Mouse (Mus musculus) left cerebral cortex, postnatal 25 days (tissue): ENCODE results near the gene Krt75. TPM values are rescaled to one million over a fixed set of nuclear protein-coding genes. Genes with fewer than 3 reads are reported as not detected.
"Not testable (repeated sequence)": the region's sequence is repeated elsewhere in the genome, so short reads cannot be mapped to it uniquely, and the experiment has no call there.

Source experiments
- DNase-seq, 2 experiments: peaks; one replicate each; pipeline ENCODE4 v3.0.0; 2022; ENCODE audit warnings: low spot score in 2 of 2, mixed read lengths in 1 of 2
- intact Hi-C: fragments of 180-260 bp; cut with DNase I; formaldehyde crosslinking; loops from one replicate; pipeline ENCODE4 v1.15.1; 2025
- microRNA-seq, 2 experiments: library from miRNA; unstranded; fragments of <30 nt; microRNA quantifications; one replicate each; pipeline ENCODE4 v1.2.0; 2022
- total RNA-seq, 2 experiments: library from RNA; stranded (reverse); gene quantifications; 2 replicates each; pipeline ENCODE4 v1.2.3; 2021

The Krt75 gene
- total RNA-seq, 2 experiments from 2014 or later: not detected

GRCm38 (mm10) chr15:101522556-101523232 is 51.0 kb downstream of the Krt75 start:
- intact Hi-C loops: loop anchor here (5.0 kb wide), 1 partner anchor 545 kb away; no protein-coding TSS in a partner anchor

GRCm38 (mm10) chr15:101519792-101520191 is 53.9 kb downstream of the Krt75 start:
- intact Hi-C loops: loop anchor here (1.0 to 5.0 kb wide), 5 partner anchors 181 to 548 kb away; no protein-coding TSS in a partner anchor
- DNase-seq: peak; percentile 80 to 83

More at GRCm38 (mm10) chr15:101522556-101523232, 51.0 kb downstream of the Krt75 start:
- DNase-seq: no peak

- intact Hi-C loops, DNase-seq: not testable (repeated sequence)
Measured at GRCm38 (mm10) chr15:101517161-101517560, 56.5 kb downstream of the Krt75 start, which contains the start of gene Gm49425. Gene Gm49425, minus strand, starts transcription at chr15:101517261.

Small RNA genes within 50 kb of the gene (microRNA-seq; reads per million reads assigned to microRNA genes)
- 0 reads per million in 2 experiments for gene Gm44393
- 0 reads per million in 2 experiments for gene Gm44460

Other genes starting within 250 kb of the Krt75 start
- gene Krt80, start 203.7 kb downstream of the Krt75 start, total RNA-seq: 1 to 10 TPM; 2.2 to 2.4 TPM
- gene Krt7, start 162.9 kb downstream of the Krt75 start, total RNA-seq: under 1 TPM; 0.09 to 0.21 TPM
- gene Krt87, start 135.1 kb downstream of the Krt75 start, total RNA-seq: not detected
- not detected for gene Krt88, start 126.2 kb downstream of the Krt75 start, total RNA-seq
- not detected for gene Krt81, start 110.2 kb downstream of the Krt75 start, total RNA-seq
- gene Krt86, start 100.4 kb downstream of the Krt75 start, total RNA-seq: not detected
- gene Krt83, start 82.4 kb downstream of the Krt75 start, total RNA-seq: not detected
- not detected for gene Gm49425, start 56.6 kb downstream of the Krt75 start, total RNA-seq
- not detected for gene Krt84, start 41.1 kb downstream of the Krt75 start, total RNA-seq
- gene Krt82, start 23.2 kb downstream of the Krt75 start, total RNA-seq: not detected
- not detected for gene Krt90, start 11.0 kb downstream of the Krt75 start, total RNA-seq
- gene Gm5414, start 54.3 kb upstream of the Krt75 start, total RNA-seq: not detected
- gene Gm5478, start 73.5 kb upstream of the Krt75 start, total RNA-seq: not detected
- gene Krt6b, start 106.4 kb upstream of the Krt75 start, total RNA-seq: not detected
- gene Krt6a, start 120.4 kb upstream of the Krt75 start, total RNA-seq: not detected
- not detected for gene Krt5, start 139.0 kb upstream of the Krt75 start, total RNA-seq
- gene Krt71, start 169.2 kb upstream of the Krt75 start, total RNA-seq: not detected
- gene Krt72, start 212.6 kb upstream of the Krt75 start, total RNA-seq: not detected
- 1 to 10 TPM; 1.3 to 2.0 TPM for gene Krt73, start 228.4 kb upstream of the Krt75 start, total RNA-seq
- under 1 TPM; 0.16 to 0.23 TPM for gene Krt2, start 244.3 kb upstream of the Krt75 start, total RNA-seq